Mouse (Mus musculus): ENCODE data around the gene Sugp1.
A peak's percentile ranks its signal among the peaks of the same experiment; 100 is the strongest.
"Not testable (repeated sequence)": the region's sequence is repeated elsewhere in the genome, so short reads cannot be mapped to it uniquely, and the experiment has no call there.

Gene Sugp1

GRCm38 (mm10) chr8:70049662-70050061 is 7.0 kb downstream of the Sugp1 start:
- DNase-seq: no peak

- not testable (repeated sequence) for DNase-seq
These were observed 7.8 kb downstream of the Sugp1 start for GRCm38 (mm10) chr8:70050434-70050833.

GRCm38 (mm10) chr8:70057721-70058120 is 15.1 kb downstream of the Sugp1 start:
- no peak for DNase-seq

- DNase-seq: no peak
These were observed 29.3 kb downstream of the Sugp1 start for GRCm38 (mm10) chr8:70071836-70072440.

GRCm38 (mm10) chr8:70072441-70073069 is 29.9 kb downstream of the Sugp1 start, which contains the start of gene Tm6sf2:
Tm6sf2 (plus strand) TSS chr8:70072924.
- peak; percentile 14 for DNase-seq

GRCm38 (mm10) chr8:70073120-70073519 is 30.5 kb downstream of the Sugp1 start:
- DNase-seq: no peak

- no peak for DNase-seq
These were observed 31.1 kb downstream of the Sugp1 start for GRCm38 (mm10) chr8:70073682-70074081.

- no peak for DNase-seq
These were observed 39.4 kb downstream of the Sugp1 start for GRCm38 (mm10) chr8:70081976-70082375.

GRCm38 (mm10) chr8:70083285-70083684 is 40.7 kb downstream of the Sugp1 start, which contains the start of gene Hapln4:
Hapln4 (plus strand) TSS chr8:70083457.
- DNase-seq: peak; percentile 85

GRCm38 (mm10) chr8:70084191-70085065 is 41.8 kb downstream of the Sugp1 start:
- peak; percentile 48 for DNase-seq

GRCm38 (mm10) chr8:70086151-70086550 is 43.5 kb downstream of the Sugp1 start:
- DNase-seq: no peak

GRCm38 (mm10) chr8:70087237-70087636 is 44.6 kb downstream of the Sugp1 start:
- DNase-seq: no peak

- peak; percentile 80 for DNase-seq
These were observed 45.4 kb downstream of the Sugp1 start for GRCm38 (mm10) chr8:70087836-70088650.

- DNase-seq: peak; percentile 24
These were observed 46.8 kb downstream of the Sugp1 start for GRCm38 (mm10) chr8:70089296-70089960.

GRCm38 (mm10) chr8:70092786-70093185 is 50.2 kb downstream of the Sugp1 start:
- DNase-seq: no peak

GRCm38 (mm10) chr8:70099276-70099675 is 56.7 kb downstream of the Sugp1 start:
- DNase-seq: no peak

GRCm38 (mm10) chr8:70100241-70100640 is 57.6 kb downstream of the Sugp1 start:
- DNase-seq: no peak

GRCm38 (mm10) chr8:70104506-70104905 is 61.9 kb downstream of the Sugp1 start:
- peak; percentile 42 for DNase-seq

- DNase-seq: no peak
These were observed 62.3 kb downstream of the Sugp1 start for GRCm38 (mm10) chr8:70104922-70105321.

- DNase-seq: no peak
These were observed 67.8 kb downstream of the Sugp1 start for GRCm38 (mm10) chr8:70110451-70110850.

GRCm38 (mm10) chr8:70111192-70111795 is 68.7 kb downstream of the Sugp1 start:
- no peak for DNase-seq
